Mouse (Mus musculus) thymus, postnatal 36 days (tissue): ENCODE results near the gene Hmmr.
A peak's percentile ranks its signal among the peaks of the same experiment; 100 is the strongest.
"Not testable (repeated sequence)": the region's sequence is repeated elsewhere in the genome, so short reads cannot be mapped to it uniquely, and the experiment has no call there.

Experiments used
- DNase-seq, 2 experiments: peaks; one replicate each; pipeline ENCODE4 v3.0.0; 2022; ENCODE audit warnings: mixed read lengths in 2 of 2

The Hmmr gene

GRCm38 (mm10) chr11:40733339-40734174, at the start of gene Hmmr, which contains the start of gene Nudcd2:
Gene Hmmr (minus strand): TSS chr11:40733422.
Gene Nudcd2 (plus strand): TSS chr11:40733667.
- DNase-seq = peak; percentile 88 to 93

GRCm38 (mm10) chr11:40781857-40782256, 48.6 kb upstream of the Hmmr start:
- DNase-seq = no peak

DNA sequence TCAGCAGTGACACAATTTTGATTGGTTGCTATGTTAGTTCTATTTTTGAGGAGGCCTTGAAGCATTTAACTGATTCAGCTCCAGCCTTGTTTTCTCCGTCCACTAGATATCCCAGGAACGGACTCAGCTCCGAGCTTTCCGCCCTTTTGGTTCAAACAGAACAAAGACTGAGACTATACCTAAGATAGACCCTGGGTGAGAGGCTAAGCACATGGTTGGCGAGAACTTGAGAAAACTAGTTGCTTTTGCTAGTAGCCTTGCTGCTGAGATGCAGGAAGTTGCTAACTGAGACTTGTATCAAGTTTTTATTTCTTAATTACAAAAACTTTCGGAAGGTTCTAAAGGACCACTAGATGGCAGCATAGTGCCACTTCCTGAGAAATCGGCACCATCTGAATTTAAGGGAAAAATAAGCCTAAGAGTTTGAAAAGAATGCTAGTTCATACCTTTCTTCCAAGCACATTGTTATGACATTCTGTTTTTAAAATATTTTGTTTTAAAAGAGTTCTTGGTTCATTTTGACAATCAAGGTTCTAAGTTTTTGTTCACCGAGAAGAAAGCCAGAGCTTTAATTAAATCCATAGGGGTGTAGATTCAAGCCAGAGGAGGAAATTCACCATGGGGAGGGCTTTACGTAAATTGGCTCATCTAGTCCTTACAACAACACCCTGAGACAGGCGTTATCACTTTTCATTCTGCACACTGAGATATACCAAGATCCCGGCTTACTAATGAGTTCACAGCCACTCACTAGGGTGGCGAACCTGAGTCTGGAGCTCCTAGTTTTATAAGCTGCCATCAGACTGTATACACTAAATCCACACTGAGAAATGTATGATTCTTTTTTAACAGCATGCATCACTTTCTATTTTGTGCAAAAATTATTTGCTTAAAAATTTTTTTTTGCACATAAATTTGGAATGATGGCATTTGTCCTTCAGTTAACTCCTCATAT, 42.4 kb upstream of the Hmmr start:
- no peak for DNase-seq

DNA sequence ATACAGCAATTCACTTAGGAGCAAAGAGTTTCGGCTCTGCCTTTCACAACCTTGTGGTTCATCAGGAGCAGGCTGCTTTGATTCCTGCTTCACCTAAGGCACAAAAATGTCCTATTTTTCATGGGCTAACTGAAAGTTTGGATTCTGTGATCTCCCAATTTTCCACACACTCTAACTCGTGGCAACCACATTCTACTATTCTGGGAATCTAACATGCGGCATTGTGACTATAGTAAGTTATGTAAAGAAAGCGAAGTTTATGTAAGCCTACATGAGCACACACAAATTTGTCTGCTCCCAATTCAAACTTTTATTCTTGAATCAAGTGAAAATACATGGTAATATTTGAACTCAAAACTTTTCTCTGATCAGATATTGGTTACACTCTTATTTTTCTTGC, 31.5 kb upstream of the Hmmr start:
- DNase-seq = no peak

- DNase-seq = no peak
Measured at GRCm38 (mm10) chr11:40763395-40763794, 30.2 kb upstream of the Hmmr start.

- DNase-seq = no peak
Measured at GRCm38 (mm10) chr11:40759896-40760295, 26.7 kb upstream of the Hmmr start.

GRCm38 (mm10) chr11:40755968-40756367, 22.7 kb upstream of the Hmmr start:
- no peak for DNase-seq

- DNase-seq = peak; percentile 82 to 88
Measured at GRCm38 (mm10) chr11:40755109-40755627, 21.9 kb upstream of the Hmmr start, which contains the start of gene Ccng1. Gene Ccng1 (minus strand): TSS chr11:40755311.

DNA sequence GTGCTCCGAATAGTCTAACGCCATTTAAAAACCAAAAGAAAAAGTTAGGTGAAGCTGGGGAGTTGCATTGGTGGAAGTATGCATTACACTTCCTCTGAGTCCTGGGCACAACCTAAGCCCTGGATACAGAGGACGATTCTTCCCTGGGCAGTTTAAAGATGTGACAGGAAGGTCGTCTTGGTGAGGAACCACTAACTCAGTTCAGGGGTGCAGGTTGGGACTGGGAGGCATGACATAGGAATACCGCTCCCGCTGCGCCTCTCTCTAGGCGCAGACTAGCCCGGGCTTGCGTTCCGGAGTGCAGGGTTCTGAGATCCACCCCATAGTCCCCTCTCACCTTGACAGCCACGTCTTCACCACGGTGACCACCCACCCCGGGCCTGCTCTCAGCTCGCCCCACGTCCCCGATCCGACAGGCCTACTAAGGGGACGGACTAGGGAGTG, 21.5 kb upstream of the Hmmr start:
- no peak for DNase-seq

- no peak for DNase-seq
Measured at GRCm38 (mm10) chr11:40753836-40754235, 20.6 kb upstream of the Hmmr start.

- DNase-seq = no peak
Measured at GRCm38 (mm10) chr11:40747716-40748115, 14.5 kb upstream of the Hmmr start.

GRCm38 (mm10) chr11:40746361-40746760, 13.1 kb upstream of the Hmmr start:
- no peak for DNase-seq

GRCm38 (mm10) chr11:40744348-40744747, 11.1 kb upstream of the Hmmr start:
- DNase-seq = no peak

GRCm38 (mm10) chr11:40741605-40742262, 8.5 kb upstream of the Hmmr start:
- DNase-seq = no peak

DNA sequence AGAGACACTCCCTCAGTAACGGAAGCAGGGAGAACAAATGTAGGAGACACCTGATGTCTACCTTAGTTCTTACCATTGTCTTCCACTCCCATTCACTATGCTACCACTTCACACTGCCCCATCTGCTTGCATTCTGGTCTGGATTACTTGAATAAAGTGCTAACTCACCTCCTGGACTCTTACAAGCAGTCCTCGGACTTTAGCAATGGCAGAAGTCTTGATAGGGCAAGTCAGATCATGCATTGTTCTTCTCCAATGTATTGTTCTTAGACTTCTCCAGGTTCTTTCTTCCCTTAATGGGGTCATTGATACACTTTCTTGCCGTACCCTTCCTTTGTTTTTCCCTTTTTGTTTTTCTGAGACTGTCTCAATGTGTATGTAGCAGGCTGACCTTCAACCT, 4.1 kb upstream of the Hmmr start:
- no peak for DNase-seq

GRCm38 (mm10) chr11:40734251-40734752, 1.1 kb upstream of the Hmmr start:
- DNase-seq = no peak

DNA sequence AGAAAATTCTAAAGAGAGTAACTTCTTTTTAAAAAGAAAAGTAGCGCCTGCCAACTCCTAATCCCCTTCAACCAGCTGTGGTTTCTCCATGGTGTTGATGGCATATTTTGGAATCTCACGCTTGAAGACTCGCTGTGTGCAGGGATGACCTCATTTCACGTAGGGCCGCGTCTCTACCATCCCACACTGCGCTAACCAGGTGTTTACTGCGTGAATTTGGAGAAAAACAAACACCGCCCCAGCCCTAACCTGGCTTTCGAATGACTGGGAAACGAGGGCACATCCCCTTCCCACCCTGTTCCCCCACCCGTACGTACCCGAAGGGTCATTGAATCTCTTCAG, 254 bp downstream of the Hmmr start:
- DNase-seq = no peak

GRCm38 (mm10) chr11:40718324-40718723, 14.9 kb downstream of the Hmmr start:
- no peak for DNase-seq

DNA sequence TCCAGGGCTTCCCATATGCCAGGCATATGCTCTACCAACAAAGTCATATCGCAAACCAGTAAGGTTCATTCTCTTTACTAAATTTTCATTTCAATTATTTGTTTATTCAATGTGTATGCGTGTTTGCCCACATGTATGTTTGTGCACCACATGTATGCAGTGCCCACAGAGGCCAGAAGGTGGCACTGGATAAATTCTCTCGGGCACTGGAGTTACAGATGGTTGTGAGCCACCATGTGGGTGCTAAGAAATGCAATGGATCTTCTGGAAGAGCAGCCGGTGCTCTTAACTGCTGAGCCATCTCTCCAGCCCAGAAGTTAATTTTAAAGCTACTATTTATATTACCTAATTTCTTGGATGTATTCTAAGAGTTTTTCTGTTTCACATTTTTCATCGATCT, 17.7 kb downstream of the Hmmr start:
- DNase-seq = no peak

GRCm38 (mm10) chr11:40713858-40714257, 19.4 kb downstream of the Hmmr start:
- no peak for DNase-seq

- not testable (repeated sequence) for DNase-seq
Measured at GRCm38 (mm10) chr11:40709899-40710298, 23.3 kb downstream of the Hmmr start.

DNA sequence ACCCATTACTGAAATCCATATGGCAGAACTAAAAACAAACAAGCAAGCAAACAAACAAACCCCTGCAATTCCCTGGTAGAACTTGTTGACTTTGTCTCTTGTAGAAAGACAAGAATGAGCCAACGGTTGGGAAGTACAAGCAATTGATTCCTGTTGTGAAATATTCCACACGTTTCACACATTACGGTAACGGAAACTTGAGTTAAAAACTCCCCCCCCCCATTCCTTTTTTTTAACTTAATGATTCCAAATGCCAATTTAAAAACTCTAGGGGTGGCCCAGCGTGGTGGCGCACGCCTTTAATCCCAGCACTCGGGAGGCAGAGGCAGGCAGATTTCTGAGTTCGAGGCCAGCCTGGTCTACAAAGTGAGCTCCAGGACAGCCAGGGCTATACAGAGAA, 38.1 kb downstream of the Hmmr start, which contains the start of gene Mat2b:
TSS of gene Mat2b (minus strand) at position 101 of the 400 bp plus-strand sequence.
- DNase-seq = no peak
